Mouse (Mus musculus): Measurements from ENCODE around the gene Sept9. TPM values are rescaled to one million over a fixed set of nuclear protein-coding genes. Genes with fewer than 3 reads are reported as not detected.

Gene Sept9
- polyA plus RNA-seq, 1 experiment from 2014 or later: 34.5 TPM

DNA sequence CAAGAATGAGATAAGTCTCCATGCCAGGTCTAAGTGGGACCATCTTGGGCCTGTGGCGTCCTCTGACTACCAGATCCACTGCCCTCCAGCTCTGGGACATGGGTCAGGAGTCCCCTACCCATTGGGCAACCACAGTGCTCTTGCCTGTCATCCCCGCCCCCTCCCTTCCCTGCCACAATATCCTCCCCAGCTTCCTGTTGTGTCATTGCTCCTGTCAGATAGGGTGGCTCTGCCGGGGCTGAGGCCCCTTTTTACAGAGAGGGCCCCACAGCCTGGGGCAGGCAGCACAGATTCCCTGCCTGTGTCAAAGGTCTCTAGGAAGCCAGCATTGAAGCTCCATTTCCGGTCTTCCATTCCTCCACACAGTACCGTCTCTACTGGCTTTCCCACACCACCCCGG, 134.6 kb downstream of the Sept9 start:
- peak; percentile 81 for ATAC-seq
- H3K9ac ChIP-seq (replicated peaks): peak overlapping the region; percentile 64
- peaks cover 90% of the 10 kb centered on the region for H3K4me1 ChIP-seq (ENCODE audit: insufficient read depth)
- peak overlapping the region; percentile 83 for H3K4me2 ChIP-seq (ENCODE audit: low read depth, low read length)
- H3K27me3 ChIP-seq (ENCODE audit: insufficient read depth, low read length): no peaks in the 10 kb centered on the region
- H3K9me3 ChIP-seq (ENCODE audit: low read length): no peaks in the 10 kb centered on the region
- peak overlapping the region; percentile 93 for H3K27ac ChIP-seq (ENCODE audit: low read depth)
- H3K4me3 ChIP-seq (ENCODE audit: low read depth, low read length): peak overlapping the region; percentile 56; the same call in 1 of the 2 replicates
- 1% methylated on average over 5 of the region's 6 CpGs for WGBS (ENCODE audit: insufficient replicate concordance)
- TF ChIP-seq EP300 (IDR thresholded peaks at IDR 0.05; ENCODE audit: low read depth) (peak; percentile 54; the same call in 1 of the 2 replicates), CTCF (IDR thresholded peaks at IDR 0.05; ENCODE audit: low read depth) (no peak)
- H3K36me3 ChIP-seq (replicated peaks; ENCODE audit: insufficient read depth, low read length): no peaks in the 10 kb centered on the region
- peak; percentile 82 for DNase-seq

DNA sequence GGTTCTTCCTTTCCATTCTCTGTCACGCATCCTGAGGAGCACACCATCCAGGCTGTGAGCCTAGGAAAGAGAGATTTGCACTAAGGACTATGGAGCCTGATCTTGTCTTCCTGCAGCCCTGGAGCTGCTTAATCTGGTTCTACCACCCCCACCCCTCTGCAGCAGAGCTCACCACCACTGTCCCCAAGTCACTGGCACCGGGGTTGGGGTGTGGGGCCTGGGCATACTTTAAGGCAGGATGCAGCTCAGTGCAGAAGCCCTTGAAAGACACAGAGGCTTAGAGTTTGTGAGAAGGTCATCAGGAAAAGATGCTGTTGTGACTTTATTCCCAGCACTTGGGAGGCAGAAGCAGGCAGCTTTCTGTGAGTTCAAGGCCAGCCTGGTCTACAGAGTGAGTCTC, 135.7 kb downstream of the Sept9 start:
- H3K9me3 ChIP-seq (ENCODE audit: low read length): no peaks in the 10 kb centered on the region
- H3K4me1 ChIP-seq (ENCODE audit: insufficient read depth): peaks cover 92% of the 10 kb centered on the region
- ATAC-seq (no peak), DNase-seq (no peak)
- H3K4me2 ChIP-seq (ENCODE audit: low read depth, low read length): peak overlapping the region; percentile 83
- 58% methylated on average over 2 of the region's 2 CpGs for WGBS (ENCODE audit: insufficient replicate concordance)
- no peaks in the 10 kb centered on the region for H3K36me3 ChIP-seq (replicated peaks; ENCODE audit: insufficient read depth, low read length)
- H3K4me3 ChIP-seq (ENCODE audit: low read depth, low read length): no peak overlapping the region
- no peaks in the 10 kb centered on the region for H3K27me3 ChIP-seq (ENCODE audit: insufficient read depth, low read length)
- peak overlapping the region; percentile 93 for H3K27ac ChIP-seq (ENCODE audit: low read depth)
- peak overlapping the region; percentile 64; the same call in 1 of the 2 replicates for H3K9ac ChIP-seq (replicated peaks)
- no peak for TF ChIP-seq CTCF (IDR thresholded peaks at IDR 0.05; ENCODE audit: low read depth)
- TF ChIP-seq EP300 (IDR thresholded peaks at IDR 0.05; ENCODE audit: low read depth): no peak

DNA sequence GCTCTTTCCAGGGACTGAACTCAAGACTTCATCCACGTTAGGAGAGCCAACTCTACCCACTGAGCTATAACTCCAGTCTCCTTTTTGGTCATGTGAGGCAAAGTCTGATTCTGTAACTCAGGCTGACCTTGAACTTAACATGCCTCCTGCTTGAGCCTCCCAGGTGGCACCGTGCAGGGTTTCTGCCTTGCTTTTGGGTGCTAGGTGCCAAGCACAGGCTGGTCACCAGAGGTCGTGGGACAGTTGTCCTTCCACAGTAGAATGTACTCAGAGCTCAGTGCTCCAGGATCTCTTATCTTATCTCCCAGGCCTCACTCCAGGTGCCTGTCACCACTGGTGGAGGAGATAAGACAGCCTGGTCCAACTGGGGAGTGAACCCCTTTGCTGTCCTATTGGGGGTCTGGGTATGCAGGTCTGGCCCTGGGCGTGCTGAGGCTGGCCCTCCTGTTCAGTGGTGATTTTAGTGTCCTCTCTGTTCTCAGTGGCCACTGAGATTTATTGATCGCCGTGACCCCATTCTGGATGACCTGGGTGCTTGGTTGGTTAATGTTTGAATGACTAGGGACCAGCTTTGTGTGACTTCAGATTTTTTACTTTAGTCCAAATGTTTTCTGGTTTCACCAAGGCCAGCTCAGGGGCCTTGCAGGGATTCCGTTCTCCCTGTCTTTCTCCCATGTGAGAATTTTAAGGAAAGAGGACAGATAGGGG, 136.8 kb downstream of the Sept9 start:
- Histone ChIP-seq H3K36me3 (replicated peaks; ENCODE audit: insufficient read depth, low read length) (no peaks in the 10 kb centered on the region), H3K4me3 (ENCODE audit: low read depth, low read length) (no peak overlapping the region), H3K9me3 (ENCODE audit: low read length) (no peaks in the 10 kb centered on the region), H3K27me3 (ENCODE audit: insufficient read depth, low read length) (no peaks in the 10 kb centered on the region), H3K4me1 (ENCODE audit: insufficient read depth) (peaks cover 85% of the 10 kb centered on the region), H3K27ac (ENCODE audit: low read depth) (peak overlapping the region; percentile 74), H3K9ac (replicated peaks) (no peak overlapping the region; the same call in 1 of the 2 replicates), H3K4me2 (ENCODE audit: low read depth, low read length) (peak overlapping the region; percentile 4; the same call in 1 of the 2 replicates)
- DNase-seq (peak; percentile 63), ATAC-seq (peak; percentile 43)
- WGBS (ENCODE audit: insufficient replicate concordance): 33% methylated on average over 7 of the region's 7 CpGs
- no peak for TF ChIP-seq CTCF (IDR thresholded peaks at IDR 0.05; ENCODE audit: low read depth)
- peak; percentile 44; the same call in 1 of the 2 replicates for TF ChIP-seq EP300 (IDR thresholded peaks at IDR 0.05; ENCODE audit: low read depth)

DNA sequence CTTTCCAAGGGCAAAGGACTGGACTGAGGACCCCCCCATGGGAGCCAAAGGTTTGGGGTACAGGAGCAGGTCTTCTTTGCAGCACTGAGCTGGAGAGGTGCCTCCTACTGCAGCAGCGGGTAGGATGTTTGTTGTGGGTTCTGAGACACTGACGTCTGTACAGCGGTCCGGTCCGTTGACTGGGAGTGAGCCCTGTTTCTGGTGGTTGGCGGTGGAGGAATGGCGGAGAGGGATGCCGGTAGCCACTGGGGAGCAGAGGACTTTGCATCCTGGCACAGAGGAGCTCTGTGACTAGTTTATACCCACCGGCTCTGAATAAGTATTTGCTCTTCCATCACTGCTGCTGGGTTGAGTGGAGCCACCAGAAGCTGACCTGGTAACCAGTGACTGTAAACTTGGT, 138.3 kb downstream of the Sept9 start:
- no peak overlapping the region for H3K9ac ChIP-seq (replicated peaks)
- ATAC-seq (no peak), DNase-seq (no peak)
- peak overlapping the region; percentile 40; the same call in 1 of the 2 replicates for H3K4me2 ChIP-seq (ENCODE audit: low read depth, low read length)
- 57% methylated on average over 9 of the region's 9 CpGs for WGBS (ENCODE audit: insufficient replicate concordance)
- H3K36me3 ChIP-seq (replicated peaks; ENCODE audit: insufficient read depth, low read length): no peaks in the 10 kb centered on the region
- no peak for TF ChIP-seq EP300 (IDR thresholded peaks at IDR 0.05; ENCODE audit: low read depth)
- no peak for TF ChIP-seq CTCF (IDR thresholded peaks at IDR 0.05; ENCODE audit: low read depth)
- no peak overlapping the region for H3K4me3 ChIP-seq (ENCODE audit: low read depth, low read length)
- H3K9me3 ChIP-seq (ENCODE audit: low read length): no peaks in the 10 kb centered on the region
- H3K4me1 ChIP-seq (ENCODE audit: insufficient read depth): peaks cover 76% of the 10 kb centered on the region
- H3K27me3 ChIP-seq (ENCODE audit: insufficient read depth, low read length): no peaks in the 10 kb centered on the region
- peak overlapping the region; percentile 74 for H3K27ac ChIP-seq (ENCODE audit: low read depth)

DNA sequence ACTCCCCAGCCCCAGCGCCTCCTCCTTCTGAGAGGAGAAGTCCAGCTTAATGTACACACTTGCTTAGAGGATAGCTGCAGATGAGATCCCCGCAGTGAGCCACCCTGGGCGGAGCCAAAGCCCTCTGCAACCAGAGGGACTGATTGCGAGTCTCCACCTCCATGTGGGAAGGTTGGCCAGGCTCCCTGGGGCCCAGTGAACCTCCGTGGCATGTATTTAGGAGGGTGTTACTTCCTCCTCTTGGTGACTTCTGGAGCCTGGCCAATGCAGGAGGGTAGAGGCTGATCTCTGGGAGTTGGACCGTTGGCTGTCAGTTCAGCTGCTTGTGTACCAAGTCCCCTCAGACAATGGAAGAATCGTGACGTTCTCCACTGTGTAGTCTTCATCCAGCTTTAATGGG, 139.0 kb downstream of the Sept9 start:
- Histone ChIP-seq H3K4me1 (ENCODE audit: insufficient read depth) (peaks cover 73% of the 10 kb centered on the region), H3K36me3 (replicated peaks; ENCODE audit: insufficient read depth, low read length) (no peaks in the 10 kb centered on the region), H3K27ac (ENCODE audit: low read depth) (peak overlapping the region; percentile 74), H3K4me2 (ENCODE audit: low read depth, low read length) (peak overlapping the region; percentile 40; the same call in 1 of the 2 replicates), H3K9ac (replicated peaks) (peak overlapping the region; percentile 26; the same call in 1 of the 2 replicates), H3K9me3 (ENCODE audit: low read length) (no peaks in the 10 kb centered on the region), H3K4me3 (ENCODE audit: low read depth, low read length) (no peak overlapping the region), H3K27me3 (ENCODE audit: insufficient read depth, low read length) (no peaks in the 10 kb centered on the region)
- DNase-seq (peak; percentile 81), ATAC-seq (peak; percentile 47)
- WGBS (ENCODE audit: insufficient replicate concordance): 3% methylated on average over 8 of the region's 8 CpGs
- 0 out of 2 replicates have a peak, but pooled peaks have one; percentile 15 for TF ChIP-seq EP300 (IDR thresholded peaks at IDR 0.05; ENCODE audit: low read depth)
- TF ChIP-seq CTCF (IDR thresholded peaks at IDR 0.05; ENCODE audit: low read depth): no peak

DNA sequence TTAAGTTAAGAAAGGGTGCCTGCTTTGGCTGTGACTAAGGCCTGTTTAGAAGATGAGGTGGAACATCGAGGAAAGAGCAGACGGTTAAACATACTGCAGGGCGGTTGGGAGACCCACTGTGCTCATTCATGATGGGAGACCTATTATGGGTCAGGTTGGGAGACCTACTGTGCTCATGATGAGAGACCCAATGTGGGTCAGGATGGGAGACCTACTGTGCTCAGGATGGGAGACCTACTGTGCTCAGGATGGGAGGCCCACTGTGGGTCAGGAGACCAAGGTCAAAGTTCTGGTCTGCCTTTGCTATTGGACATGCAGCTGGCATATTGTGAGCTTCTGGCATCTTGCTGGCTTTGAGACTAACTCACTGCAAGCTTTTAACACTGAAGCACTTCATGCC, 139.6 kb downstream of the Sept9 start:
- H3K4me2 ChIP-seq (ENCODE audit: low read depth, low read length): no peak overlapping the region; the same call in 1 of the 2 replicates
- WGBS (ENCODE audit: insufficient replicate concordance): 52% methylated on average over 3 of the region's 3 CpGs
- no peaks in the 10 kb centered on the region for H3K36me3 ChIP-seq (replicated peaks; ENCODE audit: insufficient read depth, low read length)
- ATAC-seq (no peak), DNase-seq (no peak)
- H3K27ac ChIP-seq (ENCODE audit: low read depth): peak overlapping the region; percentile 74
- no peaks in the 10 kb centered on the region for H3K9me3 ChIP-seq (ENCODE audit: low read length)
- no peak overlapping the region for H3K4me3 ChIP-seq (ENCODE audit: low read depth, low read length)
- H3K4me1 ChIP-seq (ENCODE audit: insufficient read depth): peaks cover 73% of the 10 kb centered on the region
- peak overlapping the region; percentile 26; the same call in 1 of the 2 replicates for H3K9ac ChIP-seq (replicated peaks)
- H3K27me3 ChIP-seq (ENCODE audit: insufficient read depth, low read length): no peaks in the 10 kb centered on the region
- TF ChIP-seq EP300 (IDR thresholded peaks at IDR 0.05; ENCODE audit: low read depth): no peak
- TF ChIP-seq CTCF (IDR thresholded peaks at IDR 0.05; ENCODE audit: low read depth): no peak
